Mouse (Mus musculus) hematopoietic stem cell, adult 5-6 weeks (primary cell): Measurements from ENCODE around the gene Ddx54. TPM values are rescaled to one million over a fixed set of nuclear protein-coding genes. Genes with fewer than 3 reads are reported as not detected.

Experiments used
- ATAC-seq, 2 experiments: fragments of 125-278 bp in 1 of 2; replicated peaks in 1 of 2; 2 replicates each; pipeline ENCODE4 v1.8.0; 2016 to 2017; ENCODE audit warnings: inconsistent platforms in 2 of 2, mild to moderate bottlenecking in 2 of 2, moderate number of reproducible peaks in 2 of 2, low read depth in 1 of 2, moderate TSS enrichment in 1 of 2; ENCODE audit not compliant: low FRiP score in 2 of 2, poor library complexity in 2 of 2, severe bottlenecking in 2 of 2, insufficient read depth in 1 of 2, low TSS enrichment in 1 of 2
- total RNA-seq: library from RNA; stranded (forward); fragments of 172-1452, 232-1000 nt; gene quantifications from 2 replicates; pipeline ENCODE4 v1.2.3, GENCODE M21; 2017

Gene Ddx54
- total RNA-seq = 46.9 and 52.5 TPM in 2 replicates

DNA sequence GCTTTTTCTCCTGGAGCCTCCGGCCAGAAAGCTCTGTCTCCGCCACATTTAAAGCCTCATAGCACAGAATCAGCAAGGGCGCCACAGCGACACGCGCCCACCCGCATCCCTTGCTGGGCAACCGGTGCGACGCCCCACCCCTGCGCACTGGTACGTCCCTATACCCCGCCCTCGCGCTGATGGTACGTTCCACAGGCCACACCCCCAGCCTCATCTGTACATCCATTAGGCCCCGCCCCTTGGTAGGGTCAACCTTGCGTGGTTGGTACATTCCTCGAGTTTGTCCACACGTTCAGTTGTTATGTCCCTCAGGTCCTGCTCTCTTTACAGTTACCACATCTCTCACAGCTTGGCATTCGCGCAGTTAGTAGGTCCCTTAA is at the start of gene Ddx54, which contains the start of gene Rita1:
Ddx54 (plus strand) TSS at position 298 of the 380 bp plus-strand sequence.
Rita1 (minus strand) TSS at position 148 of the 380 bp plus-strand sequence.
- peak; percentile 75 for ATAC-seq

DNA sequence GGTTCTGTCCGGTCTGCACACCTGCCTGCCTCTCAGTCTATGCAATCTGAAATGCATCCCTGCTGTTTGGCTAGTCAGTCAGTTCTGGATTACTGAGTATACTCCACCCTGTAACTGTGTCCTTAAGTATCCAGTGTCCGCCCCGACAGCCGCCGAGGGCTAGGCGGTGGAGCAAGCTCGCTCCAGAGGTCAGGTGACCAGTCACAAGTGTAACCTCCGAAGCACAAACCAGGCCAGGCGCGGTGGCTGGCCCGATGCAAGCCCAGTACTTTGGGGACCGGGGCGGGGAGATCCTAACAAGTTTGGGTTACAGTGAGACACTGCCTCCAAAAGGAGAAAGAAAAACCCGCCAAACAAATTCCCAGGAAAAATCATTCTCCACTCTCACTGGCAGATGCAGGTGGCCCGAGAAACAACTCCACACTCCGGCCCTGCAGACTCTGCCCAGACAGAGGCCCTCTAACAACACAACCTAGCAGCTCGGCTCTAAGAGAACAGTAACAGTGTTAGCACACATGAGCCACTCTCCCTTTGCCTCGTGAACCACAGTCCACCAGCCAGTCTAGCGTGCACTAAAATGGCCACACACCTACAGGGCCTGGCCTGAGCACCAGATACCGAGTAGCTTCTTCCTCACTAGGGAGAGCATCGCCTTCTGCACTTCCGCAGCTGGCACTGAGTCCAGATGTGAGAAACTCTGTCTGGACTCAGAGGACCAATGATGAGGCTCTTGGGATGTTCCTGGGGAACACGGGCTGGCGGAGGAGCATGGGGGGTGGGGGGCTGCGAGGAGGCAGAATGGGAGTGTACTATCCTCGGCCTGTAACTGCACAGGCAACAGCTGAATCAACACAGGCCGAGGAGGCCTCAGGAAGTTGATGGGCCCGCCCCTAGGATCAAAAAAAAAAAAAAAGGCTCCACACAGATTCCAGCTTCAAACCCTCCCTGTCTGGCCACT is 49.3 kb upstream of the Ddx54 start:
- no peak for ATAC-seq

DNA sequence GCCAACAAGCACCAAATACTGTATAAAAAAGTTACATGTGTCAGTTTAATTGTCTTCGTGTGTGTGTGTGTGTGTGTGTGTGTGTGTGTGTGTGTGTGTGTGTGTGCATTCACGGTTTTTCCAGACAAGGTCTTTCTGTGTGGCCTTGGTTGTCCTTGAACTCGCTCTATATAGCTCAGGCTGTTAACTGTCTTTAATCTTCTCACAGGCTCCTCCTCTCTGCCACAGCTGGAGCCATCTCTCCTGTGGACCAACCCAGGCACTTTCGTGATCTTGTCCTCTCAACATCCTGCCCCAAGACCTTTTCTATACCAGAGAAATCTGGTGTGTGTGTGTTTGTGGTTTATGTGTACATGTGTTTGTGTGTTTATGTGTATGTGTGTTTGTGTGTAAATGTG is 48.6 kb upstream of the Ddx54 start:
- no peak for ATAC-seq

DNA sequence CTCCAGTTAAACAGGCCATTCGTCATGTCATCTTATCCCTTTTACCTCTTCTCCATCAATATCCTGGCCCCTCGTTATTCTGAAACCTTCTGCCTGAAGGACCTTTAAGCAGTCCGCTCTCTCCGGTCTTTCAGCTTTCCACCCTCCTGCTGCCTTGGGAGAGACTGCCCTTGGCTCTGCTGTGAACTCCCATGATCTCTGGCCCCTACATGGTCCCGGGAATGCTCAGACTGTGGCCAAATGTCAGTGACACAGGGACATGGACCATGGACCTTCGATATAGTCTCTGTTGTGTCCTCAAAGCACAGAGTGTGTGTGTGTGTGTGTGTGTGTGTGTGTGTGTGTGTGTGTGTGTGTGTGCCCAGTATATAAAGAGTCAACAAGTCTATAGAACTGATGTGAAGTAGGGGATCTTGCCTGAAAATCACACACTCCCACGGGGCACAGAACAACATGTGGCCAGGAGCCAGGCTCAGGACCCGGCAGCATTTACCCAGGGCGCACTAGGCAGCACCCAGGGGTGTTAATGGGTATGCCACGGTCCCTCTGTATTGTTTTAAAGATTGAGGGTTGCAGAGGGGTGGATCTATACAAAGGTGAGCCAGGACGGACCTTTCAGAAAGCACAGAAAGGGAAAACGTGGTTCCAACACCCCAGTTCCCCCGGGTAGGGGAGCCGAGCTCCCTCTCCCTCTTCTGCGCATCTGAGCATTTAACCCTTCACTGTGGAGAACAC is 47.2 kb upstream of the Ddx54 start:
- ATAC-seq = no peak

DNA sequence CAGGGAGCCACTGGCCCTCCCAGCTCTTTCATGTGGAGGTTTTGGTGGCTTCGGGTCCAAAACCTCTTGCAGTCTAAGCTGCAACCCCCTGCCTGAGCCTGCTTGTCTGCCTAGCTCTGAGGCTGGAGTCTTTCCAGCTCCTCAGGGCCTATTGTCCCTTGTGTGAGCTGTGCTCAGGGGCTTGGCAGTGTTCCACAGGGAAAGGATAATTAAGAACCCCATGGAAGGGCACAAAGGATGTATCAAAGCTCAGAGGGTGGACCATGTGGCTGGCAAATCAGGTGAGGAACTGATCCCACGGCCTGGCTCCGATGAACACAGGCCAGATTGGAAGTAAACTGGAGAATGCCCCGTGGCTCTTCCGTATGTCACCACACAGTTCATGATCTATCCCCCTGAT is 46.4 kb upstream of the Ddx54 start:
- no peak for ATAC-seq

DNA sequence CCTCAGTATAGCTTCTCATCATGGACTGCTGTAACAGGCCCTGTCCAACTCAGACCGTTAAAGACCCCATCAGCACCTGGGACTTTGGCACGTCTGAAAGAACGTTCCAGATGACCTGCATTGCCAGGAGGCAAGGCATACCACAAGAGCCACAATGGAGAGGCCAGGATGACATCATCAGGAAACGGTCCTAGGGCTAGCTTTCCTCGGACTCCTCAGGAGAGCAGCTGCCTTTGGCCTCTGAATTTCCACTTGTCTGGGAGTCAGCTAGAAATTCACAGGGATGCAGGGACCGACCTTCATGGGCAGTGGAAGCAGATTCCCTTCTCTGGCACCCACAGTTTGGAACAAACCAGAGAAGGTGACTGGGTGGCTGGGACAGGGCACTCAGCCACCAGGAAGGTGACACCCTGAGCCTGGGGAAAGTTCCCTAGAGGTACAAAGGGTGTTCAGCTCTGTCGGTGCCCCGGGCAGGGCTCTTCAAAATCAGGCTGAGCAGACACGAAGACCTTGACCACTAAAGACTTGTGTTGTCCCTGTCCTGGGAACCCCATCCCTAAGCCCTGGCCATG is 45.8 kb upstream of the Ddx54 start:
- no peak for ATAC-seq

DNA sequence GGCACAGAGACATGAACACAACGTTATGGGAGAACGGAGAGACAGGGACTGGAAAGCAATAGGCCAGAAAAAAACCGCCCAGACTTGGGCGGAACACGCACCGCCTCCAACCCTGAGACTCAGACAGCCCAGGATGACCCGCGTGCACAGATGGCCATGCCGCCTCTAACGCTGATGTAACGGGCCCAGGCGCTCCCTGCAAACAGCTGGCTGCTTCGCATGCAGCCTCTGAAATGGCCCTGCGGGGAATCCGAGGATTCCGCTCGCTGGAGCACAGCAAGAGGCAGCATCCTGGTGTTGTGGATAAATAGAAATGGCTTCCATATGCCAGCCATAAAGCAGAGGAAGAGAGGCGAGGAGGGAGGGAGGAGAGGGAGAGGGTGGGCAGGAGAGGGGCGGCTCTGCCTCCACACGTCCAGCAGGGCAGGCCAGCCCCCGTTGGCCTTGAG is 45.3 kb upstream of the Ddx54 start:
- no peak for ATAC-seq

- ATAC-seq = no peak
Observed at GRCm38 (mm10) chr5:120567761-120568211, 44.8 kb upstream of the Ddx54 start.

GRCm38 (mm10) chr5:120568336-120568768 is 44.2 kb upstream of the Ddx54 start:
- ATAC-seq = no peak

DNA sequence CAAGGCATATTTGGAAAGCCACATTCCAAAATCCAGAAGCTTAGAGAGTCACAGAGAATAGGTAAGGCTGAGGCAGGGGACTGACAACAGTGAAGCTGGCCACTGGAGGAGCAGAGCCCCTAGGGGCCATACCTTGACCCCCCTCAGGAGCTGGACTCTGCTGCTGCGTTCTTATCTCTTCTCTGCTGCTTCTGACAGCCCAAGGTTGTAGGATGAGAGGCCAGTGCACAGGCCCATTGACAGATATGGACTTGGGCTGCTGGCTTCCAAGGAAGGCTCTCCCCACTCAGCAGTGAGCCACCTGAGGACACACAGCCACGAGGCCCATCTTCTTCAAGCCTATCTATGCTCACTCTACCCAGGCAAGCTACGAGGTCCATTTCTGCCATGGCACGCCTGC is 43.6 kb upstream of the Ddx54 start:
- ATAC-seq = no peak

- no peak for ATAC-seq
Observed at GRCm38 (mm10) chr5:120569791-120570190, 42.7 kb upstream of the Ddx54 start.

GRCm38 (mm10) chr5:120570289-120570897 is 42.1 kb upstream of the Ddx54 start:
- ATAC-seq = peak; percentile 58 to 77; a peak in 3 of 4 replicates

DNA sequence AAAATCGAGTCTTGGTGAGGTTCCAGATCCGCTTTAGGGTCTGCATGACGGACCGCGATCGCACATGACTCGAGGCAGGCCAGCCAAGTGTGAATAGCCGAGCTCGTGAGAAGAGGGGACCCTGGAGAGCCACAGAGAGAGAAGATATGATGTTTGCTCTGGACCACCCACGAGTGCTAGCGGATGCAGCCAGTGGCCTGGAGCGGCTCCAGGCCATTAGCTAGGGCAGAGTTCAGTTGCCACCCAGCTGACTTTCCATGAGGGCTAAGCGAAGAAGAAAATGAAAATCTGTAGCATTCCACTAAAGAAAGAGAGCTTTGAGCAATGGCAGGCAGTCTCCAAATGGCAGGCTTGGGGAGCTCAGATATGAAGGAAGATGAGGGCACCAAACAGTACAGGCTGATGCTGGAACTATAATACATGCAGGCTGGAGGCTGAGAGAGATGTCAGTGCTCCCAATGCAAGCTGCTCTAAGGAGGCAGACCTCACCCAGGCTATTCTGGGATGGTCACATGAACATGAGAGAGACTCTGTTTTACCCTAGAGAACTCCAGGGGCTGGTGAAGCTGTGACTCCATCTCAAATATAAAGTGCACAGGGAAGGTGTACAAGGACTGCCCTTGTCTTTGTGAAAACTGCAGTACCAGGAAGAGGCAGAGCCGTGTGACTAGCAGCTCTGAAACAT is 41.3 kb upstream of the Ddx54 start:
- ATAC-seq = no peak

GRCm38 (mm10) chr5:120574469-120575063 is 38.0 kb upstream of the Ddx54 start:
- ATAC-seq = no peak

DNA sequence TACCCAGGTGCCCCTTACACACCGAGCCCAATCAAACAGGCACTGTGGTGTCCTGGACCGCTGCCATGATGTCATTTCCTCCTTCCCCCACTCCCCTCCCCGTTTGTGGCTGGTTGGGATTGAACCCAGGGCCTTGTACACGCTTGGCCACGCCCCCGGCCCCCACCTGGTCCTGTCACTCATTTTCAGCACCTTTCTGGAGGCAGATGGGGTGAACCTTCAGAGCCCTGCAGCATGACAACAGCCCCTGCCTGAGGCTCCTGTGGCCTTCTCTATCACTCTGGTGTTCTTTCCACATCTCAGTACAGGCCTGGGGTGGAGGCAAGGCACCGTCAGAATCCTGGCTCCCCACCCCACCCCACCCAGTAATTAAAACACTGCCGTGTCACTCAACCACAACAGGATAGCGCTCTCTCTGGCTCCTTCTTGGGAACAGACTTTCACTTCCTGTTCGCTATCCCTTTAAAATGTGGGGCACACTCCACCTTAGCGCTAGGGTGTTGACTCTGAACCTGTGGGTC is 35.7 kb upstream of the Ddx54 start:
- no peak for ATAC-seq

DNA sequence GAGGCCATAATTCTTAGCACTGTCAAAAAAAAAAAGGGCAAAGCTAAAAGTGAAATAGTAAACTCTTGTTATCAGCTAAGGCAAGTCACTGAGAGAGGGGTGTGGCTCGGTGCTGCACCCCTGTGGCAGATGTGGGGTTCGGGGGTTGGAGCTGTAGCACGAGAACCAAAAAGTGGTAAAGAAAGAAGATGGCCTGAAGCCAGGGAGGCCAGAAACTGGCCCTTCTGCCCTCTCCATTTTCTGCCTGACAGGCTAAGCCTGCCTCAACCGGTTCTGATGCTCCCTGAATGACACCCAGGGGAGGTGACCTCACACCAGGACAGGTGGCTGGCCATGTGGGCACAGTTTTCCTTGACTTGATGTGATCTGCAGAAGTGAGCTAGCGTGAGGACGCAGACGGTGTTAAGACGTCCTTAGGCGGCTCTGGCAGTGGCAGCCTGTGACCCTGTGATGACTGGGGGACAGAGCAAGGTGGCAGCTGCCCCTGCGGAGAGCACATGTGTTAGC is 34.6 kb upstream of the Ddx54 start:
- ATAC-seq = peak; percentile 30 to 63; a peak in 2 of 4 replicates
